Mouse (Mus musculus) testis, adult 2 months (tissue): Measurements from ENCODE around the gene Iqce.

Experiments used
- CTCF ChIP-seq: fragments of 200-500 bp; IDR thresholded peaks from 2 replicates; pipeline ENCODE4 v1.5.1; 2012; ENCODE audit warnings: low read depth, mild to moderate bottlenecking, inconsistent platforms, low read length, moderate library complexity; ENCODE audit not compliant: control insufficient read depth, insufficient read depth, insufficient replicate concordance
- POLR2A ChIP-seq: fragments of 200-500 bp; IDR thresholded peaks from 2 replicates; pipeline ENCODE4 v1.6.1; 2012; ENCODE audit warnings: low read depth, mild to moderate bottlenecking, inconsistent platforms, low read length, moderate library complexity; ENCODE audit not compliant: control insufficient read depth

DNA sequence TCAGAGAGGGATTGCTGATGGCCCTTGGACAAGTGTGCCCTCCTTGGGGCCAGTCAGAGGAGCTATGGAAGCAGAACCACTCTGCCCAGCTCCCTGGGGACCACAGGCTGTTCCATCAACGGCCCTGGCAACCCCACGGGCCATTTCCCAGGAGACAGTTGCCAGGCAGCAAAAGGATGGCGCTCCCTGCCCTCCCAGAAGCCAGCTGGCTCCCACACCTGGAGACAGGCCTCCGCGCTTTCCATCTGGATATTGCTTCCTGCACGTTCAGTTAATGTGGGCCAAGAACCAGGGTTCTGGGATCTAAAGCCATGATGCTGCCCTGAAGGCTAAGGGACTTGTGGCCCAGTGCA lies 65.1 kb downstream of the Iqce start:
- TF ChIP-seq CTCF: no peak
- no peak for TF ChIP-seq POLR2A
